Comparison of ENCODE assay signal across 21 mouse cellular contexts in genomic region chr4:54971386-54971785, GRCm38 (mm10).
"Had no signal": no experiment of that assay in that cellular context is flagged by ENCODE, and none has a peak within 500 bp of the region (broad histone marks: within the 10 kb centered on the region; RNA-seq: fewer than 3 reads in every experiment).

No protein-coding gene starts in this region.

- H3K36me3 ChIP-seq: kidney, embryonic 15.5 days; lung, embryonic 15.5 days; midbrain, embryonic 15.5 days; neural tube, embryonic 15.5 days; stomach, embryonic 15.5 days had no signal

- H3K27me3 ChIP-seq: kidney, embryonic 15.5 days; lung, embryonic 15.5 days; midbrain, embryonic 12.5 days; midbrain, embryonic 15.5 days; neural tube, embryonic 12.5 days; neural tube, embryonic 15.5 days; stomach, embryonic 15.5 days had no signal

- ATAC-seq: midbrain, embryonic 15.5 days had no signal

- DNase-seq: kidney, adult 8-10 months; kidney, postnatal 10 days; kidney, postnatal 36 days; layer of hippocampus, postnatal 36 days; lung, postnatal 14 days; right cerebral cortex, adult 18-20 months; right cerebral cortex, postnatal 14 days; right cerebral cortex, postnatal 4 days; spleen, adult 18-20 months; thymus, postnatal 25 days had no signal

- H3K4me3 ChIP-seq: kidney, embryonic 15.5 days; left cerebral cortex, adult 2 months; lung, embryonic 15.5 days; midbrain, embryonic 12.5 days; midbrain, embryonic 15.5 days; neural tube, embryonic 12.5 days; neural tube, embryonic 15.5 days; stomach, embryonic 15.5 days had no signal

- H3K4me2 ChIP-seq: kidney, embryonic 15.5 days; liver, embryonic 11.5 days; lung, embryonic 15.5 days; midbrain, embryonic 12.5 days; midbrain, embryonic 15.5 days; neural tube, embryonic 12.5 days; neural tube, embryonic 15.5 days; stomach, embryonic 15.5 days had no signal

- H3K9me3 ChIP-seq: kidney, embryonic 15.5 days; lung, embryonic 15.5 days; midbrain, embryonic 12.5 days; midbrain, embryonic 15.5 days; neural tube, embryonic 12.5 days; neural tube, embryonic 15.5 days; stomach, embryonic 15.5 days had no signal

- H3K27ac ChIP-seq: kidney, embryonic 15.5 days; left cerebral cortex, adult 2 months; liver, embryonic 14.5 days; lung, embryonic 15.5 days; macrophage; midbrain, embryonic 12.5 days; midbrain, embryonic 15.5 days; neural tube, embryonic 12.5 days; neural tube, embryonic 15.5 days; stomach, embryonic 15.5 days had no signal

- H3K9ac ChIP-seq: kidney, embryonic 15.5 days; liver, embryonic 14.5 days; lung, embryonic 15.5 days; midbrain, embryonic 12.5 days; midbrain, embryonic 15.5 days; neural tube, embryonic 12.5 days; neural tube, embryonic 15.5 days; stomach, embryonic 15.5 days had no signal
